Mouse (Mus musculus) myocyte (in vitro differentiated cells): ENCODE results near the gene Eppin.

Experiments
- CEBPB ChIP-seq: IDR thresholded peaks from 2 replicates; pipeline ENCODE4 v1.6.1; 2011; ENCODE audit warnings: mild to moderate bottlenecking, moderate library complexity; ENCODE audit not compliant: poor library complexity, insufficient read depth, severe bottlenecking
- E2F4 ChIP-seq: IDR thresholded peaks from one replicate; pipeline ENCODE4 v1.6.1; 2011; ENCODE audit warnings: mild to moderate bottlenecking, control low read depth, moderate library complexity; ENCODE audit not compliant: insufficient read depth
- MAX ChIP-seq: IDR thresholded peaks from one replicate; pipeline ENCODE4 v1.6.1; 2011; ENCODE audit warnings: low read depth, mild to moderate bottlenecking, control low read depth
- MYOD1 ChIP-seq, 3 experiments: IDR thresholded peaks; one replicate each; pipeline ENCODE4 v1.6.1; 2011; ENCODE audit warnings: control low read depth in 2 of 3, low read depth in 2 of 3, mild to moderate bottlenecking in 2 of 3, moderate library complexity in 1 of 3; ENCODE audit not compliant: insufficient read length in 2 of 3, control insufficient read depth in 1 of 3
- MYOG ChIP-seq, 3 experiments: IDR thresholded peaks; one replicate each; pipeline ENCODE4 v1.6.1; 2011; ENCODE audit warnings: control low read depth in 2 of 3, low read depth in 2 of 3, mild to moderate bottlenecking in 2 of 3; ENCODE audit not compliant: insufficient read length in 2 of 3, control insufficient read depth in 1 of 3, insufficient read depth in 1 of 3
- POLR2A ChIP-seq: IDR thresholded peaks from one replicate; pipeline ENCODE4 v1.6.1; 2011; ENCODE audit warnings: low read depth, mild to moderate bottlenecking, control low read depth, moderate library complexity; ENCODE audit not compliant: insufficient read length
- POLR2AphosphoS2 ChIP-seq: IDR thresholded peaks from one replicate; pipeline ENCODE4 v1.6.1; 2011; ENCODE audit warnings: low read depth, control low read depth; ENCODE audit not compliant: insufficient read length
- TCF12 ChIP-seq: IDR thresholded peaks from one replicate; pipeline ENCODE4 v1.6.1; 2011; ENCODE audit warnings: mild to moderate bottlenecking, control low read depth; ENCODE audit not compliant: poor library complexity, insufficient read depth, severe bottlenecking
- TCF3 ChIP-seq: IDR thresholded peaks from one replicate; pipeline ENCODE4 v1.6.1; 2011; ENCODE audit warnings: low read depth, control low read depth; ENCODE audit not compliant: insufficient read length
- USF1 ChIP-seq: IDR thresholded peaks from one replicate; pipeline ENCODE4 v1.6.1; 2011; ENCODE audit warnings: low read depth, mild to moderate bottlenecking, control low read depth, moderate library complexity

DNA sequence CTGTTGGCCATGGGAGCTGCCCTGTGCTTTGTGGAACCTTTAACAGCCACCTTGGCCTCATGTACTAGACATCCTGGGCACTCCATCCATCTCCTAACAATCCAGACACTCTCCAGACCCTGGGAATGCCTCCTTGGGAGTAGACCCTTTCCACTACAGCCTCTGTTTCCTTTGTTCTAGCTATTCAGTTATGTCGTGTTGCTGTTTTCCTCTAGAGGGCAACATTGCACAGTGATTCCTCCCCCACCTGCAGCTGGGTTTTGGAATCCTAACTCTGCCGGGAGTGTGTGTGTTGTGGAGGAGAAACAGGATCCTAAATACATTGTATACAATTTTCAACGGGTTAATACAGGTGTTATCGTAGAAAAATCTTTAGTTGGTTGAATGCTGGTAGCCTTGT lies 1.4 kb downstream of the Eppin start:
- TF ChIP-seq POLR2AphosphoS2 (no peak), TCF12 (no peak), POLR2A (no peak), MYOG (IDR thresholded peaks at IDR 0.05; ENCODE audit: control insufficient read depth in 1 of 3, insufficient read depth in 1 of 3, insufficient read length in 2 of 3, low read depth in 2 of 3) (no peak), TCF3 (no peak), MAX (no peak), MYOD1 (IDR thresholded peaks at IDR 0.05; ENCODE audit: control insufficient read depth in 1 of 3, insufficient read length in 2 of 3, low read depth in 2 of 3) (no peak), E2F4 (no peak), USF1 (no peak), CEBPB (no peak)
